In genomic region chr2:72503646-72504045, GRCm38 (mm10) we compare ENCODE assay signal across 20 mouse cellular contexts. TPM values are rescaled to one million over a fixed set of nuclear protein-coding genes. Genes with fewer than 3 reads are reported as not detected.
DNase-seq lines count a peak whose midpoint lies in the region; ATAC-seq and TF ChIP-seq lines count a peak whose summit lies in the region.
"Had no signal": no experiment of that assay in that cellular context is flagged by ENCODE, and none has a peak within 500 bp of the region (broad histone marks: within the 10 kb centered on the region; RNA-seq: fewer than 3 reads in every experiment).

No protein-coding gene starts in this region.

- peak; percentile 29 for DNase-seq in embryo, embryonic 10 days (ENCODE audit: low spot score)
- DNase-seq in embryo, embryonic 11 days: no peak
- DNase-seq in hindbrain, embryonic 11.5 days (ENCODE audit: low spot score): peak; percentile 13
- DNase-seq in hindbrain, embryonic 14.5 days (ENCODE audit: low spot score): no peak
- no peak for DNase-seq in stomach, postnatal 0 days (ENCODE audit: low spot score)
- DNase-seq in spleen, postnatal 36 days (ENCODE audit: low spot score in 2 of 2): no peak
- DNase-seq: adrenal gland, postnatal 10 days; B cell, adult 2 months; cerebellum, adult 11-12 months; cerebellum, adult 9-10 months; cerebellum, postnatal 25 days; gastrocnemius, postnatal 36 days; heart, adult 11 months; heart, postnatal 10 days; heart, postnatal 4 days had no signal

- H3K4me1 ChIP-seq in hindbrain, embryonic 11.5 days (replicated peaks; ENCODE audit: control insufficient read depth, insufficient read depth, low read length): peaks cover 5% of the 10 kb centered on the region; the same call in 1 of the 2 replicates
- H3K4me1 ChIP-seq in hindbrain, embryonic 14.5 days (replicated peaks; ENCODE audit: control insufficient read depth, insufficient read depth, low read length): peaks cover 14% of the 10 kb centered on the region; the same call in 1 of the 2 replicates
- H3K4me1 ChIP-seq in limb, embryonic 12.5 days (replicated peaks): peaks cover 10% of the 10 kb centered on the region
- H3K4me1 ChIP-seq in stomach, postnatal 0 days (replicated peaks; ENCODE audit: control insufficient read depth, insufficient read depth): no peaks in the 10 kb centered on the region

- H3K27me3 ChIP-seq in hindbrain, embryonic 11.5 days (ENCODE audit: control insufficient read depth, insufficient read depth, low read length): peaks cover 12% of the 10 kb centered on the region
- peaks cover 16% of the 10 kb centered on the region for H3K27me3 ChIP-seq in hindbrain, embryonic 14.5 days (ENCODE audit: control insufficient read depth, insufficient read depth, low read length)
- no peaks in the 10 kb centered on the region for H3K27me3 ChIP-seq in limb, embryonic 12.5 days
- no peaks in the 10 kb centered on the region for H3K27me3 ChIP-seq in stomach, postnatal 0 days (ENCODE audit: control insufficient read depth, insufficient read depth, low read length)

- no peak for TF ChIP-seq EP300 in stomach, postnatal 0 days (optimal IDR thresholded peaks at IDR 0.05)

- H3K9me3 ChIP-seq in hindbrain, embryonic 11.5 days (ENCODE audit: control insufficient read depth, low read length): no peaks in the 10 kb centered on the region
- H3K9me3 ChIP-seq in hindbrain, embryonic 14.5 days (ENCODE audit: control insufficient read depth, low read length): no peaks in the 10 kb centered on the region
- H3K9me3 ChIP-seq in limb, embryonic 12.5 days: no peaks in the 10 kb centered on the region
- H3K9me3 ChIP-seq in stomach, postnatal 0 days (ENCODE audit: control insufficient read depth, low read length): no peaks in the 10 kb centered on the region
- H3K9me3 ChIP-seq: embryonic facial prominence, embryonic 10.5 days; G1E; hindbrain, embryonic 13.5 days had no signal

- H3K4me3 ChIP-seq in hindbrain, embryonic 11.5 days (ENCODE audit: low read depth, low read length): no peak overlapping the region
- no peak overlapping the region for H3K4me3 ChIP-seq in hindbrain, embryonic 14.5 days (replicated peaks; ENCODE audit: low read length)
- no peak overlapping the region for H3K4me3 ChIP-seq in limb, embryonic 12.5 days (replicated peaks)
- H3K4me3 ChIP-seq in stomach, postnatal 0 days (ENCODE audit: low read depth, low read length): no peak overlapping the region
- H3K4me3 ChIP-seq: embryonic facial prominence, embryonic 10.5 days; hindbrain, embryonic 13.5 days had no signal

- H3K27ac ChIP-seq in hindbrain, embryonic 11.5 days (ENCODE audit: low read depth, low read length): no peak overlapping the region
- no peak overlapping the region for H3K27ac ChIP-seq in hindbrain, embryonic 14.5 days
- H3K27ac ChIP-seq in limb, embryonic 12.5 days: 0 out of 2 replicates have a peak overlapping the region, but pooled peaks have one; percentile 17
- H3K27ac ChIP-seq in stomach, postnatal 0 days (replicated peaks): peak overlapping the region; percentile 63
- H3K27ac ChIP-seq: embryonic facial prominence, embryonic 10.5 days; hindbrain, embryonic 13.5 days had no signal

- H3K36me3 ChIP-seq in hindbrain, embryonic 11.5 days (ENCODE audit: control insufficient read depth, insufficient read depth, low read length): no peaks in the 10 kb centered on the region
- H3K36me3 ChIP-seq in hindbrain, embryonic 14.5 days (replicated peaks; ENCODE audit: control insufficient read depth, insufficient read depth): no peaks in the 10 kb centered on the region
- no peaks in the 10 kb centered on the region for H3K36me3 ChIP-seq in limb, embryonic 12.5 days
- H3K36me3 ChIP-seq in stomach, postnatal 0 days (ENCODE audit: control insufficient read depth, insufficient read depth, low read length): no peaks in the 10 kb centered on the region
- H3K36me3 ChIP-seq: embryonic facial prominence, embryonic 10.5 days; G1E; hindbrain, embryonic 13.5 days had no signal

- no peak overlapping the region for H3K4me2 ChIP-seq in hindbrain, embryonic 11.5 days (replicated peaks; ENCODE audit: low read depth, low read length)
- no peak overlapping the region for H3K4me2 ChIP-seq in hindbrain, embryonic 14.5 days (replicated peaks)
- H3K4me2 ChIP-seq in limb, embryonic 12.5 days: no peak overlapping the region
- no peak overlapping the region for H3K4me2 ChIP-seq in stomach, postnatal 0 days (replicated peaks; ENCODE audit: low read depth)
- H3K4me2 ChIP-seq: hindbrain, embryonic 13.5 days had no signal

- TF ChIP-seq CTCF in stomach, postnatal 0 days (IDR thresholded peaks at IDR 0.05; ENCODE audit: low read depth): no peak

- H3K9ac ChIP-seq in hindbrain, embryonic 11.5 days (ENCODE audit: low read depth, low read length): no peak overlapping the region
- H3K9ac ChIP-seq in hindbrain, embryonic 14.5 days: no peak overlapping the region
- H3K9ac ChIP-seq in limb, embryonic 12.5 days (replicated peaks): no peak overlapping the region
- H3K9ac ChIP-seq in stomach, postnatal 0 days (ENCODE audit: low read length): no peak overlapping the region
- H3K9ac ChIP-seq: hindbrain, embryonic 13.5 days had no signal

- no peak for ATAC-seq in hindbrain, embryonic 11.5 days (ENCODE audit: low FRiP score)
- no peak for ATAC-seq in hindbrain, embryonic 14.5 days (ENCODE audit: low FRiP score)
- ATAC-seq in limb, embryonic 12.5 days (ENCODE audit: insufficient number of reproducible peaks, insufficient read depth, low FRiP score, low TSS enrichment, low read depth): no peak
- ATAC-seq in stomach, postnatal 0 days (ENCODE audit: low FRiP score, low TSS enrichment): no peak
- ATAC-seq: CD4-positive, CD25-positive, alpha-beta regulatory T cell, adult 4 months had no signal

- 26% methylated on average over 9 of the region's 9 CpGs for WGBS in hindbrain, embryonic 11.5 days
- 22% methylated on average over 9 of the region's 9 CpGs for WGBS in hindbrain, embryonic 14.5 days
- WGBS in limb, embryonic 12.5 days: 62% methylated on average over 9 of the region's 9 CpGs
- WGBS in stomach, postnatal 0 days: 70% methylated on average over 9 of the region's 9 CpGs

RNA-seq across cellular contexts. Expression of gene Cdca7, which starts 27.7 kb away (rescaled TPM):
- 156 and 172 TPM in 2 replicates for polyA plus RNA-seq in hindbrain, embryonic 11.5 days (2014; fragmentation: Nextera tagmentation; extraction: Ambion mirVana)
- 17.1 and 19.1 TPM in 2 replicates for polyA plus RNA-seq in hindbrain, embryonic 14.5 days (2014; fragmentation: Nextera tagmentation; extraction: Ambion mirVana)
- 242 and 246 TPM in 2 replicates for polyA plus RNA-seq in limb, embryonic 12.5 days (2016; fragmentation: Nextera tagmentation; extraction: Ambion mirVana)
- polyA plus RNA-seq in stomach, postnatal 0 days (2015; fragmentation: Nextera tagmentation; extraction: Ambion mirVana): 40.3 and 42.7 TPM in 2 replicates

Comparison
In these comparisons a context has a peak if more than half of its experiments do, and no peak if none do; other contexts are left out.
1. DNase-seq: peak in embryo, embryonic 10 days (single experiment) and hindbrain, embryonic 11.5 days (single experiment); none in embryo, embryonic 11 days (single experiment), hindbrain, embryonic 14.5 days (single experiment), stomach, postnatal 0 days (single experiment) and spleen, postnatal 36 days (0 of 2).
2. H3K27ac ChIP-seq: peak in limb, embryonic 12.5 days (single experiment) and stomach, postnatal 0 days (single experiment); none in hindbrain, embryonic 11.5 days (single experiment) and hindbrain, embryonic 14.5 days (single experiment).